Mouse (Mus musculus): ENCODE measurements around the gene Vps45.
"Not testable (repeated sequence)": the region's sequence is repeated elsewhere in the genome, so short reads cannot be mapped to it uniquely, and the experiment has no call there.

Gene Vps45

DNA sequence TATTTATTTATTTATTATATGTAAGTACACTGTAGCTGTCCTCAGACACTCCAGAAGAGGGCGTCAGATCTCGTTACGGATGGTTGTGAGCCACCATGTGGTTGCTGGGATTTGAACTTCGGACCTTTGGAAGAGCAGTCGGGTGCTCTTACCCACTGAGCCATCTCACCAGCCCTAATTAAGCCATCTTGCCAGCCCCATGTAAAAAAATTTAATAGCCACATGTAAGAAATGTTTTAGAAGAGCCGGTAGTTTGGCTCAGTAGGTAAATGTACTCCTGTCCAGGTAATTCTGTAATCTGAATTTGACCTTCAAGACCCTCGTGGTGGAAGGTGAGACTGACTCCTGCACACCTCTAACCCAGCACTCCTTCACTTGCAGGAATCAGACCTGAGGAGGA, 87.6 kb downstream of the Vps45 start:
- DNase-seq, result not testable (repeated sequence)

DNA sequence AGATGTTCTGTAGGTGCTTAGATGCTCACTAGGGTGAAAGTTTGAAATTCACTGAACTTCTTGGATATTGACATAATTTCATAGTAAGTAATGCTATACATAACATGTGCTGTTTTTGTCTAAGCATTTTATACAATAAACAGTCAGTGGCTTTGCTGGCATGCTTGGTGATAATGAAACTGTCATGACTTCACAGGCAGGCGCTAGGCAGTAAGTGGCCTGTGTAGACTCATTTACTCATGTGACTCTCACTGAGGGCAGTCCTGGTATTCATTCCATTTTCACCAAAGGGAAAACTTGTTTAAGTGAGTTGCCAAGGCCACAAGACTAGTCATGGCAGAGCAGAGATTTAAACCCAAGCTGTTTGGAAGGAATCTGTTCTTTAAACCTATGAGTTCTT, 89.0 kb downstream of the Vps45 start:
- DNase-seq, result no peak

DNA sequence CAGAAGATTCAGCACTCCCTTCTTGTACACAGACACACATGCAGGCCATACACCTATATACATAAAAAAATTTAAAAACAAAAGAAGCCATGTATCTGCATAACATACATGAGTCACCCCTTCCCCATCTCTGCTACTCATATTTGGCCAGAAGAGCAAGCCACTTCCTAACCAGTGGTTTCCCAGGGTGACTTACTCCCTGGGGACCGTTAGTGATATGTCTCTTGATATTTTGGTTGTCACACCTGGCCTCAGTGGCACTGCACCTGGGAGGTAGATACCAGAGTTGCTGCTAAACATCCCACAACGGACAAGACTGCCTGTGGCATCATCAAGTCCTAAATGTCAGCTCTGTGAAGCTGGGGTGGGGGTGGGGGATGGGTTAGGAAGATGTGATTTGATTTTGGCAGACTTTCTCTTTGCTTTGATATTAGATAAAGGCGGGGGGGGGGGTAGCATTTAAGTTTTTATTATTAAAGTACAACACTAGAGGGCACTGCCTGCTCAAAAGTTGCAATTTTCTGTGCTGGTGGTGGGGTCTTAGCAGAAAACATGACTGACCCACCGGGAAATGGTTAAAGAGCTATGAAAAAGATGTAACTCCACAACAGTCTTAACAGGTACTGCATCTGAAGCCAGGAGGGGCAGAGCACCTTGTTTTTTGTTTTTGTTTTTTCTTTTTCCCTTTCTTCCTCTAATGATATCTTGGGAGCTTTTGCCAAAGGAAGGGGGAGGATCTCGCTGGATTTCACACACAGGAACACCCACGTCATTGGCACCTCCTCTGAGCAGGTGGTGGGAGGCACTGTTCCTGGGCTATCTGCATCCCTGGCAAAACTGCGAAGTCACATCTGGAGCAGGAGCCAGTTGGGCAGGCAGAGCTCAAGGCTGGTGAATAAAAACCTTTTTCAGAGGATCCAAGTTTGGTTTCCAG, 92.5 kb downstream of the Vps45 start:
- DNase-seq, result no peak

DNA sequence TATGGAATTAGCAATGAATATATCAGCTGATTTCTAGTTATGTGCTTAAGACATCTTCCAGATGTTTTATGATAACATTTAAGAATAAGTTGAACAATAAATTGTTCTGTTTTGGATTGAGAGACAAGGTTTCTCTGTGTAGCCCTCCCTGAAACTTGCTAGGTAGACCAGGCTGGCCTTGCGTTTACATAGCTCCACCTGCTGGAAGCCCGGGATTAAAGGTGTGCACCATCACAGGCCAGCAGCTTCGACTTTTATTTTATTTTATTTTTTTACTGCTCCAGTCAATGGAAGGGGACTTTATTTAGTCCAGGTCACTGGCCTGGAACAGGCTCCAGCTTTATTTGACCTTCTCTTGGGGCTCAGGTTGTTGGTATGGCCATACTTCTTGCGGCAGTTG, 94.6 kb downstream of the Vps45 start:
- peak; percentile 64 for DNase-seq

DNA sequence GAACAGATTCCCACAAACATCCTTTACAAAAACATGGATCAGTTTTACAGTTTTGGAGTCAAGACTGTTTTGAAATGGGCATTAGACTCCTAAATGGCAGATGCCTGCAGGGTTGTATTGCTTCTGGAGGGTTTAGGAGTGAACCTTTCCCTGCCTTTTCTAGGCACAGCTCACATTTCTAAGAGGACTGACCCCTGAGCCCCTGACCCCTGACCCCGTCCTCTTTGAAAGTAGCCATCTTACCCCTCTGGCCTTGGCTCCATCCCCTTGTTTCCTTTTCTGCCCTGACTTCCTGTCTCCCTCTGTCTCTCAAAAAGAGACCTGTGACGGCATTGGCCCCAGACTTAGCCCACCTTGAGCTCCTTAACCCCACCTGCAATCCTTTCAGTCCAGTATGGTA, 95.0 kb downstream of the Vps45 start:
- no peak for DNase-seq

DNA sequence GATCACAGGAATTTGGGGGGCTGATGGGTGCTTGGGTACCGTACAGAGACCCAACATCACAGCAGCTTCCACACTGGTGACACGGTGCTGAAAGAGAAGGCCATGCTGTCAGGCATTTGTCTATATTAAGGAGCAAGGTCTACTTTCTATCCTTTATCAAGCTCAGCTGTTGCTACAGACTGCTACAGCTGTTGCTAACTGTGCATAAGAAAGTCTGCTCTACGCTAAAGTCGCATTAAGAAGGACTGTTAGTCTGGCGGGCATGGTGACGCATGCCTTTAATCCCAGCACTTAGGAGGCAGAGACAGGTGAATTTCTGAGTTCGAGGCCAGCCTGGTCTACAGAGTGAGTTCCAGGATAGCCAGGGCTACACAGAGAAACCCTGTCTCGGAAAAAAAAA, 96.1 kb downstream of the Vps45 start:
- DNase-seq, result not testable (repeated sequence)

DNA sequence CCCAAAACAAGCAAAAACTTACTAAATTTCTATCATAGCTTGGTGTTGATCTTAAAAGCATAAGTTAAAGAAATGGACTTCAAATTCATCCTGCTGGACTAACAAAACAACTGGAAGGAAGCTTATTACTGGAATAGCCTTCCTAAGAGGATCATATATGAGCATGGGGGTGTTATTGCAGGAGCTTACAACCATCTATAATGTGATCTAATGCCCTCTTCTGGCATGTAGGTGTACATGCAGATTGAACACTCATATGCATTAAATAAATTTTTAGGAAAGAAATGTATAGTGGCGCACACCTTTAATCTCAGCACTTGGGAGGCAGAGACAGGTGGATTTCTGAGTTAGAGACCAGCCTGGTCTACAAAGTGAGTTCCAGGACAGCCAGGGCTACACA, 98.5 kb downstream of the Vps45 start:
- no peak for DNase-seq

DNA sequence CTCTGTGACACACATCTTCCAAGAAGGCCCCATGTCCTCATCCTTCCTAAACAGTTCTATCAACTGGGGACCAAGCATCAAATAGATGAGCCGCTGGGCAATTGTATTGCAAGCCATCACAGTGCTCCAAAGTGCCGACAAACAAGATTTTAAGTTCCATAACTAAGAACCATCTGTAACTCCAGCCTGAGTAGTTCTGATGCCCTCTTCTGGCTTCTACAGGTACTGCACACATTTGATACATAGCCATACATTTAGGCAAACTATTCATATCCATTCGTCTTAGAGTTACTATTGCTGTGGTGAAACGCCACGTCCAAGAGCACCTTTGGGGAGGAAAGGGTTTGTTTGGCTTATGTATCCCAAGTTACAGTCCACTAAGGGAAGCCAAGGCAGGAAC, 99.2 kb downstream of the Vps45 start:
- DNase-seq, result peak; percentile 42

DNA sequence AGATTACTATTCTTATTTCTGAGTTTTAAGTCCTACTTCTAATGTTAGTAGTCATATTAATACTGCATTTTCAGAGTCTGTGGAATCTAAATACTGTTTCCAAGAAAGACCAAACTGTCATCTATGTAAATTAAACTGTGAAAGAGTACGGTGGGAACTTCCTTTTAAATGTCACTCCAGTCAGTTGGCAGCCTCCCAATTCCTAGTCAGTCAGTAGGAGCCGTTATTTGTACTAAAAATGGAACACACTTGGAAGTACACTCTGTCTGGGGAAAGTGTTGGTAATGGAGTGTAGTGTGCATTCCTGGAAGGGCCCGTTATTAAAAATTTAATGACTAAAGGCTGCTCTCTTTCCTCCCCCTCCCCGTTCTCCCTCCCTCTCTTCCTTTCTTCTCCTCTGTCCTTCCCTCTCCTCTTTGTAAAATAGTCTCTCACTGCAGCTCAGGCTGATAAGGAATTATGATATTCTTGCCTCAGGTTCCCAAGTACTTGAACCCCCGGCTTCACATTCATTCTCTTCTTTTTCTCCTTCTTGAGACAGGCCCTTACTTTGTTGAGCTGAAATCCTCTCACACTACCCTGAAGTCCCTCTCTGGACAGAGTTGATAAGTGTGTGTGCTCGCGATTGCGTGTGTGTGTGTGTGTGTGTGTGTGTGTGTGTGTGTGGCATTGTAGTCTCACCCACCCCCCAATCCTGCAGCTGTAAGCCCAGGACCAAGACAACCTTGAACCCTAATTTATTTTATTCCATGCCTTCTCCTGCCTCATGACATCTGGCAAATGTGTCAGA, 100.7 kb downstream of the Vps45 start:
- peak; percentile 56 for DNase-seq

DNA sequence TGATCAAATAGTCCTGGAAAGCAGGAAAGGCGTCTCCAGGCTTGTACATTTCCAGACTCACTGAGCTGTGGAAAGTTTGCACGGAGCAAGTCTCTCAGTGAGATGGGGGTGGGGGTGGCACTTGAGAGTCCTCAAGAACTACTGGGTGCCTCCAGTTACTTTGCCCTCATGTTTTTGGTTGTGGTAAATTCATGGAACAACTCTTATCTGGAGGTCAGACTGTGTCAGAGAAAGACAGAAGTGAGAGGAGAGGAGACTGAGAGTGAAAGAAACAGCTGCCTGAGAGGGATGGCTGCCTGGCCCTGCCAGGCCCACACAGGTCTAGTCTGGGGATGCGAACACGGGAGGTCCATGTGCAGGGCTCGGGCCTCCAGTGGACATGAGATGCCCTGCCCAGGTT, 102.9 kb downstream of the Vps45 start:
- no peak for DNase-seq

DNA sequence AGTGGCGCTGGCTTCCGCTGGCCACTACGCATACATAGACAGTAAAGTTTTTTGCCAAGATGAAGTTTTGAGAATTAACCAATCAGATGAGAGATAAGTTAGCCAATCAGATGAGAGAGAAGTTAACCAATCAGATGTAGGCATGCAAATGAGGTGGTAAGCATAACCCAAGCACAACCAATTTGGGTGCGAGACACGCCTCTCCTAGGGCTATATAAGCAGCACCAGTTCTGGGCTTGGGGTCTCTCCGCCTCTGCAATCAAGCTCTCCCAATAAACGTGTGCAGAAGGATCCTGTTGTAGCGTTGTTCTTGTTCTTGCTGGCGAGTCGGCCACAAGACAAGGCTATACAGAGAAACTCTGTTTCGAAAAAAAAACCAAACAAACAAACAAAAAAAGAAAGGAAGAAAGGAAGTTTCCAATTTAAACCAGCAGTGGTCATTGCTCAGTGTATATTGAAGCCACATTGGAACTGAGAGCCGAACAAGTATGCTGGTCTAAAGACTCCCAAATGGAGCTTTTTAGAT, 103.6 kb downstream of the Vps45 start:
- DNase-seq, result not testable (repeated sequence)

DNA sequence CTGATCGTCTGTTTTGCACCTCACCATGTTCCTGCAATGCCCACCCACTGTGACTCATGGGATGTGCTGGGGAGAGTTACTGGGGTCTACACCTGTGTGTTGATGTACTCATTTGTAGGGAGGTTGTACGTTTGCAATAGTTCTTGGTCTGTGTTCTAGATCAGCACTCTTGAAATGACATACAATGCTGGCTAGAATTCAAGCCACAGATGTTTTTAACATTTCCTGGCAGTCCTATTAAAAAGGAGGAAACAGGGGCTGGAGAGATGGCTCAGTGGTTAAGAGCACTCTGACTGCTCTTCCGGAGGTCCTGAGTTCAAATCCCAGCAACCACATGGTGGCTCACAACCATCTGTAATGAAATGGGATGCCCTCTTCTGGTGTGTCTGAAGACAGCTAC, 104.7 kb downstream of the Vps45 start:
- no peak for DNase-seq

DNA sequence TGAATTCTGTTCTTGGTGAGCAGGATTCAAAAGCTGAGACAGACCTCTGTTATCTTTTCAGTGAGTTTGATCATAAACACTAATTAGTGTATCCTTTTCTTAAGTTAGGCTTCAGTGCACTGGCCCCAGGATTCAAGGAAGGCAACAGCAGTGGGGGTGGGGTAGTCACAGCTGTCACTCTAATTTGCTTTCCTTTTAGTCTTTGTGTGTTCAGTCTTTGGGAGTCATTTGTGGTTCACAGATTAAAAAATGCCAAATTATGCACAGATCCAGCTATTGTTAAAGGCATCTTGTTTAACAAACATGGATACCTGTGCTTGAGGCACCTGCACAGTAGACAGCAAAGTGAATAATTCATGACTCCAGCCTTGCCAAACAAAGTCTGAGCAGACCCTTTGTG, 105.2 kb downstream of the Vps45 start:
- DNase-seq, result no peak

DNA sequence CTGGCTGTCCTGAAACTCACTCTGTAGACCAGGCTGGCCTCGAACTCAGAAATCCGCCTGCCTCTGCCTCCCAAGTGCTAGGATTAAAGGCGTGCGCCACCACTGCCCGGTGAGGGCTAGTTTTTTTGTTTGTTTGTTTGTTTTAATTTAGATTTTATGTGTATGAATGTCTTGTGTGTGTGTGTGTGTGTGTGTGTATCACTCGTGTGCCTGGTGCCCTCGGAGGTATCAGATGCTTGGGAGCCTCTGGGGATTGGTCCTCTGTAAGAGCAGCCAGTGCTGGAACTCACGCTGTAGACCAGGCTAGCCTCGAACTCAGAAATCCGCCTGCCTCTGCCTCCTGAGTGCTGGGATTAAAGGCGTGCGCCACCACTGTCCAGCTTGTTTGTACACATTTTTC, 106.7 kb downstream of the Vps45 start:
- DNase-seq, result not testable (repeated sequence)

DNA sequence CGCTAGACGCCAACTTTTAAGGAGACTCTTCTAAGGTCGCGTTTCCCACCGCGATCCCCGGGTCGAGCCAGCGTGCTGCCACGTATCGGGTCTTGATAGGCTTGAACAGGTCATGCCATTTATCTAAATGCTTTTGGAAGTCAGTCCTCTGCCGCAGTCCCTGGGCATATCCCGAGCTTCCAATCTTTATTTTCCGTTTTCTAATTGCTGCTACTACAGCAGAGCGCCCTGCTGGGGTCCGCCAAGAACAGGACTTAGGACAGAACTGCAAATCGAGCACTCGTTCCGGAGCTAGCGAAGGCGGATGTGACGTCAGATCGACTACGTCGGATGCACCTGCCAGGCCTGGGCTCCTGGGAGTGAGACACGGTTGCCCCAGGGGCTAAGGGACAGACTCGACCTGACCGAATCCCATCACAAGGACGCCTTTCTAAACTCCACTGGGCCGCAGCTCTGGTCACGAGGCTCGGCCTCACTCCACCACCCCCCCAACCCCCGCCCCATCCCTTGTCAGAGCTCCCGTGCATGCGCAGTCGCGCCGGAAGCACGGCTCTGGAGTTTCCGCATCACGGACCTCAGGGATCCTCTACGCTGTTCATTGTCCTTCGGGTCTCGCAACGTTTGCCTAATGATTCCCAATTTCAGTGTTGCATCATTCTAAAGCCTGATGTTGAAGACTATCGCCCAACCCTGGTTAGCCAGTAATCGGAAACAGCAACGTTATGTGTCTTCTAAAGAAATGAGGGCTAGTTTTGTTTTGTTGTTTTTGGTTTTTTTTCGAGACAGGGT, 107.3 kb downstream of the Vps45 start:
- peak; percentile 94 for DNase-seq

Measured in kidney, postnatal 10 days (tissue).